Mouse (Mus musculus) CD4-positive, CD25-positive, alpha-beta regulatory T cell, adult 9 weeks (primary cell): ENCODE results near the gene Rcbtb2. TPM values are rescaled to one million over a fixed set of nuclear protein-coding genes. Genes with fewer than 3 reads are reported as not detected.

Experiments
- polyA plus RNA-seq: library from polyadenylated mRNA; unstranded; fragments of 100-300 nt; shearing (Covaris generic); gene quantifications from one replicate; pipeline ENCODE4 v1.2.1, GENCODE M21; 2017

Gene Rcbtb2
- 88.8 TPM for polyA plus RNA-seq

GRCm38 (mm10) chr14:73122923-73123278 lies at the start of gene Rcbtb2:
TSS of gene Rcbtb2 (plus strand) at chr14:73123037.

GRCm38 (mm10) chr14:73237848-73238321 lies 115.0 kb downstream of the Rcbtb2 start, which contains the start of gene Lpar6:
TSS of gene Lpar6 (plus strand) at chr14:73237895.

Other genes with a start within 250 kb of the Rcbtb2 start
- gene Cysltr2, start 73.9 kb upstream of the Rcbtb2 start, polyA plus RNA-seq = 24.7 TPM
- gene Lpar6, start 114.9 kb downstream of the Rcbtb2 start, polyA plus RNA-seq = 24.6 TPM
- gene Rb1, start 202.8 kb downstream of the Rcbtb2 start, polyA plus RNA-seq = 46.1 TPM